Mouse (Mus musculus): ENCODE measurements around the gene Nfkbiz. TPM values are rescaled to one million over a fixed set of nuclear protein-coding genes. Genes with fewer than 3 reads are reported as not detected.

Gene Nfkbiz
- total and polyA plus RNA-seq, 3 experiments = 1.3 to 2.4 TPM; not detected in 1

DNA sequence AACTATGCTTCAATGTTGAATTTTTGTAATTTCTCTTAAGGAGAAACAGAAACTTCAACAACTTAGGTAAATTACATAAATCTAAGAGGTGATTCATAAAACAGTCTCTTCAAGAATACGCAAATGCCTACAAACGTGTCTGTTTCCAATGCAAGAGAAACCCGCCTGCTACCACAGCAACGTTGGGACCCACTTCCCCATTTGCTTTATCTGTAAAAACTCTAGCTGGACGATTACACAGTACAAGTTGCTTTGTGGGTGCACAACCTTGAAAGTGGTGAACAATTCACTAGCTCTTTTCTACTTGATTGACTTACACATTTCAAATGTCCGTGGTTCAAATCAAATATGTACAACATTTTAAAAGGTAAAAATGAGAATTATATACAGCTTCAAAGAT lies 26.9 kb downstream of the Nfkbiz start (continued):
- TF ChIP-seq POLR2AphosphoS5 (IDR thresholded peaks at IDR 0.05; ENCODE audit: borderline replicate concordance, low read depth, low read length) (no peak), MAZ (IDR thresholded peaks at IDR 0.05; ENCODE audit: low read depth, low read length) (no peak), POLR2AphosphoS2 (IDR thresholded peaks at IDR 0.05; ENCODE audit: low read length) (no peak), RAD21 (IDR thresholded peaks at IDR 0.05; ENCODE audit: low read depth, low read length) (no peak), TBP (IDR thresholded peaks at IDR 0.05; ENCODE audit: low read depth, low read length) (0 out of 2 replicates have a peak, but pooled peaks have one; percentile 23), E2F4 (IDR thresholded peaks at IDR 0.05; ENCODE audit: borderline replicate concordance, low read depth, low read length) (no peak), ELF1 (IDR thresholded peaks at IDR 0.05; ENCODE audit: low read depth, low read length) (no peak), CHD2 (IDR thresholded peaks at IDR 0.05; ENCODE audit: low read length) (no peak), ZKSCAN1 (IDR thresholded peaks at IDR 0.05; ENCODE audit: low read depth, low read length) (no peak), NELFE (IDR thresholded peaks at IDR 0.05; ENCODE audit: low read depth, low read length) (no peak), JUND (IDR thresholded peaks at IDR 0.05; ENCODE audit: low read depth, low read length) (no peak), ZC3H11A (IDR thresholded peaks at IDR 0.05; ENCODE audit: low read depth, low read length) (no peak), POLR2A (IDR thresholded peaks at IDR 0.05; ENCODE audit: control insufficient read depth in 1 of 2, insufficient read depth in 1 of 2, low read depth in 1 of 2, low read length in 2 of 2, poor library complexity in 1 of 2) (no peak)

DNA sequence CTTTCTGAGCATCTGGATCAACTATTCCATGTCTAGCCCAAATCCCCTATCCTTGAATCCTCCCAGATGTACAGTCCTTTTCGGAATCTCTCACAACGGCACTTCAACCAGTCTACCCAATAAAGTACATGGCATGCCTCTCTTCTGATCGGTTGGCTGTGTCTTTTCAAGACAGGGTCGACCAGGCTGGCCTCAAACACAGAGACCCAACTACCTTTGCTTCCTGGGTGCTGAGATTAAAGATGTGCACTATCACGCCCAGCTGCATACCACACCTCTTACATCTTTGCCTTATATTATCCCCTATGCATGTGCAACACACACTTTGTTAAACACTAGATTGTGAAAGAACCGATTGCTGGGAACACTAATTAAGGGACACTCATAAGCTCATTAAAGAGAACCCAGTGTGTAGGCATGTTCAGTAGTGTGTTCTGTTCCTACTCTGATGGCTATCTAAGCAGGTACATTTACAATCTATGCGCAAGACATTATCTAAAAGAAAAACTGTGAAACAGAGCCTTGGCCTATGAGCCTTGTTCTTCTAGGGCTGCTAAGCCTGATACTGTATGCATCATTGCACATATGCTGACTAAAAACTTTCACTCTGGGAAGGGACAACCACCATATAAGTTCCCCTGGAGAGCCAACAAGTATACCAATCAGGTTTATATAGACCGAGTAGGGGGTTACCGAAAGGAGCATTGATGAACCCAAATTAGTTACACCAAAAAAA lies 28.8 kb downstream of the Nfkbiz start:
- DNase-seq (ENCODE audit: low read depth, low spot score) = no peak
- no peaks in the 10 kb centered on the region for H3K9me3 ChIP-seq (replicated peaks; ENCODE audit: insufficient read depth, low read length)
- TF ChIP-seq POLR2AphosphoS2 (IDR thresholded peaks at IDR 0.05; ENCODE audit: low read length) (no peak), GABPA (IDR thresholded peaks at IDR 0.05; ENCODE audit: low read depth, low read length) (no peak), JUND (IDR thresholded peaks at IDR 0.05; ENCODE audit: low read depth, low read length) (no peak), RAD21 (IDR thresholded peaks at IDR 0.05; ENCODE audit: low read depth, low read length) (no peak), GATA1 (IDR thresholded peaks at IDR 0.05; ENCODE audit: low read depth, low read length) (no peak), EP300 (IDR thresholded peaks at IDR 0.05; ENCODE audit: low read depth in 1 of 2, low read length in 2 of 2) (no peak), POLR2AphosphoS5 (IDR thresholded peaks at IDR 0.05; ENCODE audit: borderline replicate concordance, low read depth, low read length) (no peak), MYB (IDR thresholded peaks at IDR 0.05; ENCODE audit: low read depth, low read length) (no peak), KAT2A (conservative IDR thresholded peaks at IDR 0.05; ENCODE audit: low read depth, low read length) (no peak), TAL1 (IDR thresholded peaks at IDR 0.05; ENCODE audit: low read length) (no peak), USF1 (IDR thresholded peaks at IDR 0.05; ENCODE audit: low read depth, low read length) (no peak), SMC3 (IDR thresholded peaks at IDR 0.05; ENCODE audit: low read depth, low read length) (no peak), UBTF (IDR thresholded peaks at IDR 0.05; ENCODE audit: borderline replicate concordance, insufficient read depth, low read depth, low read length) (no peak), POLR2A (IDR thresholded peaks at IDR 0.05; ENCODE audit: control insufficient read depth in 1 of 2, insufficient read depth in 1 of 2, low read depth in 1 of 2, low read length in 2 of 2, poor library complexity in 1 of 2) (no peak), E2F4 (IDR thresholded peaks at IDR 0.05; ENCODE audit: borderline replicate concordance, low read depth, low read length) (no peak), ZMIZ1 (IDR thresholded peaks at IDR 0.05; ENCODE audit: low read depth, low read length) (no peak), NELFE (IDR thresholded peaks at IDR 0.05; ENCODE audit: low read depth, low read length) (no peak)
- H3K4me1 ChIP-seq (ENCODE audit: control insufficient read depth in 1 of 2, insufficient read depth in 2 of 2, low read length in 2 of 2) = peaks cover 5 to 6% of the 10 kb centered on the region in 2 experiments
- H3K4me3 ChIP-seq (ENCODE audit: control insufficient read depth in 1 of 2, insufficient read depth in 1 of 2, low read depth in 2 of 2, low read length in 2 of 2) = no peak overlapping the region
- H3K79me2 ChIP-seq (ENCODE audit: control insufficient read depth, insufficient read depth, low read length, poor library complexity) = no peaks in the 10 kb centered on the region
- H3K36me3 ChIP-seq (ENCODE audit: control insufficient read depth in 1 of 2, insufficient read depth in 2 of 2, low read length in 2 of 2) = peaks cover 2 to 16% of the 10 kb centered on the region in 2 experiments; a peak in 3 of 4 replicates
- no peak overlapping the region for H3K27ac ChIP-seq (ENCODE audit: control insufficient read depth, low read depth, low read length)
- H3K27me3 ChIP-seq (ENCODE audit: control insufficient read depth in 1 of 2, insufficient read depth in 2 of 2, low read length in 2 of 2) = no peaks in the 10 kb centered on the region
- no peak overlapping the region for H3K9ac ChIP-seq (ENCODE audit: control insufficient read depth, low read depth, low read length, poor library complexity, severe bottlenecking)
